Mouse (Mus musculus) testis, adult 2 months (tissue): ENCODE measurements around the gene Nfib. TPM values are rescaled to one million over a fixed set of nuclear protein-coding genes. Genes with fewer than 3 reads are reported as not detected.

Source experiments
- H3K27ac ChIP-seq: fragments of 200-500 bp; 2 replicates; pipeline ENCODE4 v1.5.1; 2012; ENCODE audit warnings: low read depth, low read length; ENCODE audit not compliant: control insufficient read depth, insufficient read depth
- H3K27me3 ChIP-seq: fragments of 200-500 bp; 2 replicates; pipeline ENCODE4 v1.6.1; 2012; ENCODE audit warnings: mild to moderate bottlenecking, low read length, moderate library complexity; ENCODE audit not compliant: control insufficient read depth, insufficient read depth
- H3K36me3 ChIP-seq: fragments of 200-500 bp; 2 replicates; pipeline ENCODE4 v1.6.1; 2012; ENCODE audit warnings: mild to moderate bottlenecking, low read length; ENCODE audit not compliant: control insufficient read depth, insufficient read depth
- H3K4me1 ChIP-seq: fragments of 200-500 bp; 2 replicates; pipeline ENCODE4 v1.6.1; 2012; ENCODE audit warnings: low read length; ENCODE audit not compliant: control insufficient read depth, insufficient read depth
- H3K4me3 ChIP-seq: fragments of 200-500 bp; 2 replicates; pipeline ENCODE4 v1.5.1; 2012; ENCODE audit warnings: low read depth, mild to moderate bottlenecking, low read length, moderate library complexity, mixed read lengths; ENCODE audit not compliant: control insufficient read depth
- CTCF ChIP-seq: fragments of 200-500 bp; IDR thresholded peaks from 2 replicates; pipeline ENCODE4 v1.5.1; 2012; ENCODE audit warnings: low read depth, mild to moderate bottlenecking, inconsistent platforms, low read length, moderate library complexity; ENCODE audit not compliant: control insufficient read depth, insufficient read depth, insufficient replicate concordance
- POLR2A ChIP-seq: fragments of 200-500 bp; IDR thresholded peaks from 2 replicates; pipeline ENCODE4 v1.6.1; 2012; ENCODE audit warnings: low read depth, mild to moderate bottlenecking, inconsistent platforms, low read length, moderate library complexity; ENCODE audit not compliant: control insufficient read depth
- polyA plus RNA-seq: library from polyadenylated mRNA; depleted of rRNA; stranded (reverse); fragments of >200 nt; gene quantifications from 2 replicates; pipeline ENCODE4 v1.2.3, GENCODE M21; 2012

Gene Nfib
- polyA plus RNA-seq, 1 experiment, result 1.2 TPM

DNA sequence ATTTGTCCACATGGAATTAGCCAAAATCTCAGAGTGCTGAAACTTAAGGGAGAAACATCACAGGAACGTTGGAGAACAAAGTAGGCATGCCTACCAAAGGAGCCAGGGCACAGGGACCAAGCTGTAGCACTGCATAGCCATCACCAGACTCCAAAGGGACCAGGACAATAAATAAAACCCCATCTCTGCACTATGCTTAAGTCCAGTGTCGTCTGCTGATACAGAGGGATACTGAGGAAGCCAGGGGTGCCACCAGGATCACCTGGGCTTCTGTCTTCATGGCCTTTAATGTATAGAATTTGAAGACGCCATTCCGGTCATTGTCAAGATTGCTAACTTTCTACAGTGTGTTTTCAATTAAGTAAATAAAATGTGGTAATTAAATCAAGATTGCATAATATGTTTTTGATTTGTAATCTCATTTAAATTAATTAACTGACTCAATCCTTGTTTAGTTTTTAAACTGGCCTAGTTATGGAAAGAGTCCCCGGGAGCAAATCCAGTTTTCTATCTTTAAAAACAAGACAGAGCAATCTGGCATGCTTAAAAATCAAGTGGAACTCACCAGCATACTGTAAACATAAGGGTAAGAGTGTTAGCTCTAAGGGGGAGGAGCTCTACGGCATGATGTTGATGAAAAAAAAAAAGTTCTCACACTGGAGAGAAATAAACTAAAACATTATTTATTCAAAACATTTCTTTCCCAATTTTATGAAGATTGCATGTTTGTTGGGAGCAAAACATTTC, 313.7 kb downstream of the Nfib start:
- Histone ChIP-seq H3K27me3 (no peaks in the 10 kb centered on the region), H3K36me3 (no peaks in the 10 kb centered on the region), H3K4me3 (no peak overlapping the region), H3K27ac (no peak overlapping the region), H3K4me1 (no peaks in the 10 kb centered on the region)
- TF ChIP-seq POLR2A, result no peak
- TF ChIP-seq CTCF, result no peak

GRCm38 (mm10) chr4:82390545-82390944, 315.0 kb downstream of the Nfib start:
- Histone ChIP-seq H3K36me3 (no peaks in the 10 kb centered on the region), H3K27ac (no peak overlapping the region), H3K27me3 (no peaks in the 10 kb centered on the region), H3K4me1 (no peaks in the 10 kb centered on the region), H3K4me3 (no peak overlapping the region)
- TF ChIP-seq CTCF (no peak), POLR2A (no peak)

GRCm38 (mm10) chr4:82389876-82390275, 315.7 kb downstream of the Nfib start:
- Histone ChIP-seq H3K4me1 (no peaks in the 10 kb centered on the region), H3K36me3 (no peaks in the 10 kb centered on the region), H3K27ac (no peak overlapping the region), H3K27me3 (no peaks in the 10 kb centered on the region), H3K4me3 (no peak overlapping the region)
- no peak for TF ChIP-seq CTCF
- TF ChIP-seq POLR2A, result no peak

- H3K27me3 ChIP-seq, result no peaks in the 10 kb centered on the region
- H3K4me3 ChIP-seq, result no peak overlapping the region
- no peaks in the 10 kb centered on the region for H3K36me3 ChIP-seq
- no peak overlapping the region for H3K27ac ChIP-seq
- no peaks in the 10 kb centered on the region; the same call in 1 of the 2 replicates for H3K4me1 ChIP-seq
- TF ChIP-seq CTCF (no peak), POLR2A (no peak)
Measured at GRCm38 (mm10) chr4:82387620-82388019, 317.9 kb downstream of the Nfib start.

GRCm38 (mm10) chr4:82386222-82386993, 319.1 kb downstream of the Nfib start:
- TF ChIP-seq POLR2A, result no peak
- H3K27me3 ChIP-seq, result no peaks in the 10 kb centered on the region
- no peak overlapping the region for H3K4me3 ChIP-seq
- no peaks in the 10 kb centered on the region for H3K36me3 ChIP-seq
- no peaks in the 10 kb centered on the region; the same call in 1 of the 2 replicates for H3K4me1 ChIP-seq
- H3K27ac ChIP-seq, result no peak overlapping the region

GRCm38 (mm10) chr4:82385638-82386037, 319.9 kb downstream of the Nfib start:
- TF ChIP-seq CTCF, result no peak
- no peak overlapping the region for H3K27ac ChIP-seq

GRCm38 (mm10) chr4:82383991-82384731, 321.4 kb downstream of the Nfib start:
- Histone ChIP-seq H3K4me1 (no peaks in the 10 kb centered on the region; the same call in 1 of the 2 replicates), H3K36me3 (no peaks in the 10 kb centered on the region), H3K27ac (no peak overlapping the region), H3K27me3 (no peaks in the 10 kb centered on the region), H3K4me3 (no peak overlapping the region)
- TF ChIP-seq CTCF (no peak), POLR2A (no peak)

More at GRCm38 (mm10) chr4:82385638-82386037, 319.9 kb downstream of the Nfib start:
- no peak overlapping the region for H3K4me3 ChIP-seq
- H3K27me3 ChIP-seq, result no peaks in the 10 kb centered on the region
- no peaks in the 10 kb centered on the region; the same call in 1 of the 2 replicates for H3K4me1 ChIP-seq
- no peaks in the 10 kb centered on the region for H3K36me3 ChIP-seq
